Mouse (Mus musculus) heart, postnatal 25 days (tissue): Measurements from ENCODE around the gene Nr1d1. TPM values are rescaled to one million over a fixed set of nuclear protein-coding genes. Genes with fewer than 3 reads are reported as not detected.

Source experiments
- DNase-seq: peaks from one replicate; pipeline ENCODE4 v3.0.0; 2022; ENCODE audit warnings: low spot score
- intact Hi-C: fragments of 180-260 bp; cut with DNase I; formaldehyde crosslinking; loops from one replicate; pipeline ENCODE4 v1.15.1; 2025
- total RNA-seq, 2 experiments: library from RNA; stranded (reverse); gene quantifications; 2 replicates each; pipeline ENCODE4 v1.2.3; 2021

The Nr1d1 gene
- total RNA-seq, 2 experiments from 2014 or later = 61.2 to 129 TPM

- DNase-seq = peak; percentile 100
- intact Hi-C loops = loop anchor here (2.0 to 5.0 kb wide), 3 partner anchors 13 to 51 kb away; no protein-coding TSS in a partner anchor
Observed at GRCm38 (mm10) chr11:98773635-98774295, 1.4 kb downstream of the Nr1d1 start.

GRCm38 (mm10) chr11:98772667-98773171 lies 2.4 kb downstream of the Nr1d1 start:
- peak; percentile 75 for DNase-seq
- intact Hi-C loops = loop anchor here (2.0 to 5.0 kb wide), 3 partner anchors 14 to 50 kb away; no protein-coding TSS in a partner anchor

GRCm38 (mm10) chr11:98771844-98772525 lies 3.1 kb downstream of the Nr1d1 start:
- DNase-seq = no peak
- intact Hi-C loops = loop anchor here (2.0 to 5.0 kb wide), 3 partner anchors 15 to 50 kb away; no protein-coding TSS in a partner anchor

GRCm38 (mm10) chr11:98771131-98771530 lies 4.0 kb downstream of the Nr1d1 start:
- no peak for DNase-seq
- intact Hi-C loops = loop anchor here (5.0 kb wide), 1 partner anchor 49 kb away; no protein-coding TSS in a partner anchor

- intact Hi-C loops = loop anchor here (5.0 kb wide), 1 partner anchor 48 kb away; no protein-coding TSS in a partner anchor
- DNase-seq = no peak
Observed at GRCm38 (mm10) chr11:98770096-98770975, 4.8 kb downstream of the Nr1d1 start.

- intact Hi-C loops = no loop called here
- no peak for DNase-seq
Observed at GRCm38 (mm10) chr11:98769007-98769954, 5.9 kb downstream of the Nr1d1 start.

GRCm38 (mm10) chr11:98768127-98769006 lies 6.8 kb downstream of the Nr1d1 start:
- no peak for DNase-seq
- intact Hi-C loops = no loop called here

- intact Hi-C loops = no loop called here
- no peak for DNase-seq
Observed at GRCm38 (mm10) chr11:98767713-98768112, 7.4 kb downstream of the Nr1d1 start.

- no peak for DNase-seq
- intact Hi-C loops = no loop called here
Observed at GRCm38 (mm10) chr11:98767276-98767675, 7.9 kb downstream of the Nr1d1 start.

- no peak for DNase-seq
- intact Hi-C loops = no loop called here
Observed at GRCm38 (mm10) chr11:98766816-98767215, 8.3 kb downstream of the Nr1d1 start.

- DNase-seq = no peak
- intact Hi-C loops = no loop called here
Observed at GRCm38 (mm10) chr11:98766346-98766745, 8.8 kb downstream of the Nr1d1 start.

GRCm38 (mm10) chr11:98765421-98766309 lies 9.5 kb downstream of the Nr1d1 start:
- intact Hi-C loops = no loop called here
- peak; percentile 56 for DNase-seq

GRCm38 (mm10) chr11:98764746-98765145 lies 10.4 kb downstream of the Nr1d1 start:
- no peak for DNase-seq
- intact Hi-C loops = no loop called here

GRCm38 (mm10) chr11:98764091-98764490 lies 11.0 kb downstream of the Nr1d1 start:
- DNase-seq = no peak

GRCm38 (mm10) chr11:98763502-98763861 lies 11.7 kb downstream of the Nr1d1 start:
- DNase-seq = no peak
- intact Hi-C loops = no loop called here

More at GRCm38 (mm10) chr11:98764091-98764490, 11.0 kb downstream of the Nr1d1 start:
- intact Hi-C loops = no loop called here

- intact Hi-C loops = no loop called here
- DNase-seq = no peak
Observed at GRCm38 (mm10) chr11:98762756-98763501, 12.2 kb downstream of the Nr1d1 start.
